Mouse (Mus musculus) right cerebral cortex, adult 2 months (tissue): ENCODE results near the gene Foxred2.
A peak's percentile ranks its signal among the peaks of the same experiment; 100 is the strongest.

Experiments
- DNase-seq, 2 experiments: peaks; one replicate each; pipeline ENCODE4 v3.0.0; 2021 to 2022; ENCODE audit warnings: low spot score in 2 of 2

Gene Foxred2

DNA sequence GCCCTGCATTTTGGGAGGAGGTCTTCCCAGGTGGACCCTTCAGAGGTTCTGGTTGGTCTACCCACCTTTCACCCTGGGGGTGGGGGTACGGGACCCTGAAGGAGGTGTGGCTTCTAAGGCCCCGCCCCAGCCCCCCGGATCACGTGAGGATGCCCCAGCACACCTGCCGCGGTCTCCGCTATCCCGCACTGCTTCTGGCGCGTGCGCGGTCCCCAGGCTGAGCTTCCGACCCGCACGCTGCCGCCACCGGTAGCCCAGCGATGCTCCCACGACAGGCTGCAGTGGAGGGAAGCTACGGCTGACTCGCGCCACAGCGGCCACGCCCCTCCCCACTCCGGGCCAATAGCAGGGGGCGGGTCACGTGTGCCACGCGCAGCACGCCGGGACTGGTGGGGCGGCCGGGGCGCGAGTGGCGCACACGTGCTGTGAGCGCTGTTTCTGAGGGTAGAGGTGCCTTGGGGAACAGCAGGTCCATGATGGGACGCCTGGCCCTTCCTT lies at the start of gene Foxred2:
TSS of gene Foxred2 (minus strand) at position 319 of the 498 bp plus-strand sequence.
- peak; percentile 83 to 85 for DNase-seq

DNA sequence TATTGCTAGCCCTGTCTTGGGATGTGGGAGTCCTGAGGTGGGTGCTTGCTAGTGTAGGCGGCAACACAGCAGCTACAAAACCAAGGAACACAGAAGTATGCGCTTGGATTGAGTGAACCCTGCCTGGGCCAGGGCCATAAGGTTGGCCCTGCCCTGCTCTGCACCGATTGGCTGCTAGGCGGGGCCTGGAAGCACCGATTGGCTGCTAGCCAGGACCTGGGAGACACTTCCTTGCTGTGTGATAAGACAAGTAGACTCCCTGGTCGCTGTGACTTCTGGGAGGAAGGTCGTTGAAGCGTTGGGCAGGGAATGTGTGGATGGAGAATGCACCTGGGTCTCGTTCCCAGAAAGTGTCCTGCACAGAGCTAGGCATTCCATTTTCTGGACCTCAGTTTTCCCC lies 47.4 kb upstream of the Foxred2 start:
- DNase-seq: no peak

DNA sequence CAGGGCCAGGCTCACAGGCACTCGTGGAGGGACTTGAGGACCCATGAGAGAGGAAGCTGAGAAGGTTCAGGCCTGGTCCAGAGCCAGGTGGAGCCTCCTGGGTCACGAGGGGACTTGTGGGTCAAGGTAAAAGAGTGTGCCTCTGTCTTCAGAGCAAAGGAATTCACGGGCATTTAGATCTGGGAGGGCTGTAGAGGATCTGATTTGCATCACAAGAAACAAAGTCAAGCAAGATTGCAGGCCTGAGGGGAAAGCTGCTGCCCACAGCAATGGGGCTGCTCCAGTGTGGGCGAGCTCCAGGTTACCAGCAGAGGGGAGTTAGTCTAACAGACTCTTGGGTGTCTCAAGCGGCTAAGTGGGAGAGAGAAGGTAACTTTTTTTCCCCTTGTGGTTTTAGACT lies 44.9 kb upstream of the Foxred2 start:
- no peak for DNase-seq

GRCm38 (mm10) chr15:77988541-77988940 lies 32.0 kb upstream of the Foxred2 start:
- no peak for DNase-seq

DNA sequence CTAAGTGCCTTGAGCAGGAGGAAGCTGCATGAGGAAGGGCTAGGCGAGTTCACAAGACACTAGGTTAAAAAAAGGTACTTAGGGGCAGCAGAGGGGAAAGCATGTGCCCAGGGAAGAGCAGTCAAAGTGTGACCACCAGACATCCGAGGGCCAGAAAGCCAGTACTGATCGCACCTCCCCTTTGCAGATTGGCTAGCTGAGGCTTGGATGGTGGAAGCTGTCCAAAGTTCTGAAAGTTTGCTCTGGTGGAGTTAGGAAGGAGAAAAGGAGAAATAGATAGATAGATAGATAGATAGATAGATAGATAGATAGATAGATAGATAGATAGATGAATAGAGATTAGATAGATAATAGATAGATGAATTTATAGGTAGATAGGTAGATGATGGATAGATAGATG lies 26.9 kb upstream of the Foxred2 start:
- DNase-seq: no peak

DNA sequence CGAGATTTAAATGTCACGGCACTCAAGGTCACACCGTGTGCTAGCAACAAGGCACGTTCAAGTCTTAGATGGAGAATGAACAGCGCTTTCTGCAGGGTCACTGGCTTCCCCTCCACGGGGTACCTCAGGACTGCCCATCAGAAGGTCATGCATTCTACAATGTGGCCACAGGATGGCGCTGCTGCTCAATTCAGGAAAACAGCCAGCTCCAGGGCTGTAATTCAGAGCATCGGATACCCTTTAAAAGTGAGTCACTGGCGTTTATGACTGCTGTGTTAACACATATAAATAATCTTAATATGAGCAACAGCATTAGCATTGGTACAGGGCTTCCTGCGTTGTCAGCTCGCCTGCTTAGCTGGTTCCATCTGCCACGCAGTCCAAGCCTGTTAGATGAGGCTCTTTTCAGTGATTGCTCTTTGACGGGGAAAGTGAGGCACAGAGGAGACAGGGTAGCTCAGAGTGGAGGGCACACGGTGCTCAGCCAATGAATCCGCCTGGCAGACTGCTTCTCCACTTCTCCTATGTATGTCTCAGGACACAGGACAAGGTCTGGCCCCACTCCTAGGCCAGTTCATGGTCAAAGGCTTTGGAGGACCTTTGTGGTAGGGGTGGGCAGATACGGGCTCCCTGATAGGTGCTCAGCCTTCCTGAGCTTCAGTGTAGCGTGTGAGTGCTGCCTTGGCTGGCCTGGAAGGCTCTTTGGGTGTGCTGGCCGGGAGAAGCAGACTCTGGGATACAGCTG lies 25.8 kb upstream of the Foxred2 start:
- peak; percentile 91 to 92 for DNase-seq

DNA sequence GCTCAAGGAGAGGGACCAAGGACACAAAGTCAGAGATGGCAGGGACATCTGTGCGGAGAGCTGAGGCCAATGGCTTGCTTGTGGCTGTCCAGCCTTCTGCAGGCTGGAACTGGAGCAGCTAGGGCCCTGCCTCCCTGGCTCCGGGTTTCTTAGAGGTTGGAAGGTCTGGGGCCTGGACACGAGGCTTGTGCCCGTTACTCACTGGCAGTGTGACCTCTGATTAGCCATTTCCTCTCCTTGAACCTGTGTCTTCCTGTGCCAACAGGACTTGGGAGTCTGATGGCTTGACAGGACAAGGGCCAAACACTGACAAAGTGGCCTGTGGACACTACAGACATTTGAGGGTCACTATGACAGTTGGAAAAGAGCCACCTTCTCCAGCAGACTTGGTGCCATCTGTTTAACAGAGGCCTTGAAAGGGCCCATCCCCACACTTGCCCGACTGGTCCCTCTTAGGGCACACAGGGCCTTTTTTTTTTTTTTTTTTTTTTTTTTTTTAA lies 24.7 kb upstream of the Foxred2 start:
- DNase-seq: no peak

DNA sequence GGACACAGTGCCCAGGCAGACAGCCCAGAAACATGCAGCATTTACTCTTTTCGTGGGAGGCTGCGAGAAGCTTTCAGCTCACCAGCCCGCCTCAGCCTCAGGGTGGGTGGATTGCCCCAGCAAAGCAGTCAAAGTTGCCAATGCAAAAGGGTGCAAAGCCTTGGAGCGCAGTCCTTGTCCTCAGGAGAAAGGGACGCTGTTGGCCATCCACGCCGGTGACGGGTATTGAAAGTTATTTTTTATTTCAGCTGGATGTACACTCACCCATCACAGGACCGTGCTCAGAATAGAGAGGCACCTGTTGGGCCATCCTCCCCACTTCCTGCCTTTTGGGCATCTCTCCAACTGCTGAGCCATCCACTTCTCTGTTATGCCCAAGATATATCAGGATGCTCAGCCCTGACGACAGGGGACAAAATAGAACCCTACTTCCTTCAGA lies 22.9 kb upstream of the Foxred2 start:
- peak; percentile 69 to 78 for DNase-seq

DNA sequence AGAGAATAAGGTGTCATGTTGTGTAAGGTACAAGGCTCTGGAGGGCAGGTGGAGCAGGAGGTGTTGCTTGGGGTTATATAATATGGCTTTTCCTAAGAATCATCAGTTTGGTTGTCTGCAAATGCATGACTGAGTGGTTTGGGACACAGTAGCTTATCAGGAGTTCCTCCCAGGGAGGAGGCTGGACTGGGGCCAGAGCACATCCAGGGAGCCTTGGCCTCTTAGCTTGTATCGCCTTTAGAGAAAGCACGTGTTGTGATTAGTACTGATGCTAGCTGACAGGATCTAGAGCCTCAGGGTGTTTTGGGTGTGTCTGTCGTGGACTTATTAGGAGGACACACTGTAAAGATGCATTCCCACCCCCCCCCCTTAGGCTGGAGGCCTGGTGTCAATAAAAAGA lies 21.1 kb upstream of the Foxred2 start:
- DNase-seq: no peak

- no peak for DNase-seq
Measured at GRCm38 (mm10) chr15:77974165-77974841, 17.8 kb upstream of the Foxred2 start.

DNA sequence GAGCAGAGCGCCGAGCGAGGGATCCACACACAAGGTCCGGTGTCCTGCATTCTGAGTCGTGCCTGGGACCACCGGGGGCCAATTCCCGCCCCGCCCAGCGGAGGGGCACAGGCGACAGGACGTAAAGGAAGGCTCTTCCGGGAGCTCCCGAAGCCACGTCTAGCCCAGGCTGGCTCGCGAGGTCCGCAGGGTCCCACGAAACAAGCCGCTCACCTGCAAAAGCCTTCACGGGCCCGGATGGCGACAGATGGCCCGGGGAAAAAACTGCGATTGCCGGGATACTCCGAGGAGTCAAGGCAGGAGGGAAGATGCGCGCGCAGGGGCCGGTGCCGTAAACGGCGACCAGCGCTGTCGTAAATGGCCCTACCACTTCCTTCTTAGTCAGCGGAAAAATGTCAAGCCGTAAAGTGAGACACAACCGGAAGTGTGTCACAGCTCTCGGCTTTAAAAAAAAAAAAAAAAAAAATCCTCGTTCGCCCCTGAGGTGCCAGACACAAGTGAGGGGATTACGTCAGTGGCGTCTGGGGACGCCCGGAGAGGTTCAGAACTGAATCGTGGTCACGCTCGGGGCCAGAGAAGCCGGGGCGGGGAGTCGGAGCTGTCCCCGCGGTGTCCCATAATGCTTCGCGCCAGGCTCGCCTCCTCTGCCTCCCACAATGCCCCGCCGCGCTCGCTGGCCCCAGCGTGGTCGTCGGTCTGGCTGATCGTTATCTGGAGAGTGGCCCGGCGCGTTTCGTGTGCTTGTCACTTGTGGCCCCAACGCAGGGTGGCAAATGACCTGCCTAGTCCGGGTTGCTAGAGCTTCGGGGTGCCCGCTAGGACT lies 14.2 kb upstream of the Foxred2 start, which contains the start of gene Eif3d:
TSS of gene Eif3d (minus strand) at position 344 of the 823 bp plus-strand sequence.
- DNase-seq: peak; percentile 99 to 100

- no peak for DNase-seq
Measured at GRCm38 (mm10) chr15:77969940-77970469, 13.5 kb upstream of the Foxred2 start.

DNA sequence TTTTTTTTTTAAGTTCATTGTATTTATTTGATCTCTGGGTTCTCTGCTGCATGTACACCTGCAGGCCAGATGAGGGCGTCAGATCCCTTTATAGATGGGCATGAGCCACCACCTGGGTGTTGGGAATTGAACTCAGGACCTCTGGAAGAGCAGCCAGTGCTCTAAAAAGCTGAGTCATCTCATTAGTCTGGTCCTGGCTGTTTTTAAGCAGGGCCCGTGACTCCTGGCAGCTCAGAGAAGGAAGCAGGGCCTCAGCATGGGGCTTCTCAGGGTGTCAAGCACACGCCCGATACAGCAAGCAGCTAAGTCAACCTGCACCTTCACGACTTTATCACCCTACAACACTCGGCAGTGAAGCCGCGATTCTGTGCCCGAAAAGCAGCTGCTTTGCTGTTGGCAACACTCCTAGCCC lies 8.6 kb upstream of the Foxred2 start:
- DNase-seq: no peak

DNA sequence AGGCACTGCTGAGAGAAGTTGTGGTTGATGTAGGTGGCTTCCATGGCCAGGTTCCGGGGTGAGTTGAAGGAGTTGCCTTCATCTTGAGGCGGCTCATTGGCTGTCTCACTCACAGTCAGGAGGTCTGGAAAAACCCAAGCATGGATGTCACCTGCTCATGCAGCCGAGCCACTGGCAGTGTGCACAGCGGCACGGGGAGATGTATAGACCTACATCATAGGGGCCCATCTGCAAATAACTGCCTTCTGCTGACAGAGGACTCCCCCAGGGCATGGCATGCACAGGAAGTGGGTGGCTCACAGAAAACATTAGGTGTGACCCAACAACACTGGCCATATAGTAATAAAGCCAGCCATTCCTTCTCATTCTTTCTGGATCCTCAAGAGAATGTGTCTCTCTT lies 5.9 kb upstream of the Foxred2 start:
- no peak for DNase-seq

GRCm38 (mm10) chr15:77960693-77961092 lies 4.2 kb upstream of the Foxred2 start:
- no peak for DNase-seq

- DNase-seq: no peak
Measured at GRCm38 (mm10) chr15:77958071-77958470, 1.5 kb upstream of the Foxred2 start.

- DNase-seq: no peak
Measured at GRCm38 (mm10) chr15:77957625-77958024, 1.1 kb upstream of the Foxred2 start.

GRCm38 (mm10) chr15:77955440-77956403 lies 800 bp downstream of the Foxred2 start:
- peak in 1 of 2 experiments; percentile 36 for DNase-seq

DNA sequence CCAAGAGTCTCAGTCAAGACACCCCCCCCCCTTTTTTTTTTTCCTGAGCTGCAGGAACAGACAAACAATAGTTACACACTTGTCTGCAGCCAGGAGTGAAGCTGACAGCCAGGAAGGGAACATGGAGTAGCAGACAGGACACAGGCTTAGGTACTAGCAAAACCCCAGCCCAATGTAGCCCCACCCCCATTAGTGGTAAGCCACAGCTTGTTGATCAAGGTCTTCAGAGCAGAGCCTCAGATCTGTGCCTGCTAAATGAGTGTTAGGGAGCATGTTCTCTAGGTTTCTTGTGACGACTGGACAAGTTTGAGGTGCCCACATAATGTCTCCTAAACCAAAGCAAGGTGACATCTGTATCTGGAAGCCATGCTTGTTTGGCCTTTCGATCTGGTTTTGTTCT lies 2.2 kb downstream of the Foxred2 start:
- no peak for DNase-seq

DNA sequence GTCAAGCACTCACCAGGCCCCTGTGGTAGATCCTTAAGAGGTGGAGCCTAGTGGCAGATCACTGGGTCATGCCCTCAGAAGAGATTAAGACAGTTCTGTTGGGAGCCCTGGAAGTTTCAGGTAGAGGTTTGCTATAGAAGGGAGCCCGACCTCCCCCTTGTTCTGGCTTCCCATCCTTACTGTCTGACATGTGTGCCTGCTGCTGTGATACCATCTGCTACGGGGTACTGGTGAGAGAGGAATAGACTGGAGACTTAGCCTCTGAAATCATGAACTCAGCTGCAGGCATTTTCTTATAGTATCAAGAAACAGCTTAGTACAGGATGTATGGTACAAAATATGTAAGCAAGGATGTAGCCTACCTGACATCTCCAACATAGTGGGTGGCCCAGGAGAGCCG lies 3.6 kb downstream of the Foxred2 start:
- DNase-seq: no peak
